Mouse (Mus musculus): ENCODE measurements around the gene Olfr462. TPM values are rescaled to one million over a fixed set of nuclear protein-coding genes. Genes with fewer than 3 reads are reported as not detected.

The Olfr462 gene
- polyA plus RNA-seq, 2 experiments = not detected

- Histone ChIP-seq H3K4me2 (replicated peaks; ENCODE audit: low read depth, low read length, severe bottlenecking) (no peak overlapping the region), H3K36me3 (ENCODE audit: control insufficient read depth, insufficient read depth, low read length) (no peaks in the 10 kb centered on the region), H3K9ac (ENCODE audit: low read depth, low read length, severe bottlenecking) (no peak overlapping the region), H3K9me3 (ENCODE audit: control insufficient read depth, low read length) (no peaks in the 10 kb centered on the region), H3K4me1 (ENCODE audit: control insufficient read depth, insufficient read depth, low read length) (peaks cover 4% of the 10 kb centered on the region; the same call in 1 of the 2 replicates), H3K27me3 (ENCODE audit: control insufficient read depth, insufficient read depth, low read length) (no peaks in the 10 kb centered on the region), H3K27ac (replicated peaks; ENCODE audit: low read depth, low read length) (no peak overlapping the region), H3K4me3 (replicated peaks; ENCODE audit: low read length) (no peak overlapping the region)
- ATAC-seq (ENCODE audit: low FRiP score, low read depth) = no peak
- no peak for DNase-seq (ENCODE audit: low spot score)
- WGBS = 77% methylated on average over 6 of the region's 6 CpGs
- no peak for TF ChIP-seq POLR2A (IDR thresholded peaks at IDR 0.05; ENCODE audit: borderline replicate concordance, extremely low read depth, insufficient read depth, insufficient read length)
Observed at GRCm38 (mm10) chr11:87847884-87848283, 44.2 kb downstream of the Olfr462 start.

- Histone ChIP-seq H3K4me2 (replicated peaks; ENCODE audit: low read depth, low read length, severe bottlenecking) (no peak overlapping the region), H3K9me3 (ENCODE audit: control insufficient read depth, low read length) (no peaks in the 10 kb centered on the region), H3K9ac (ENCODE audit: low read depth, low read length, severe bottlenecking) (no peak overlapping the region), H3K27me3 (ENCODE audit: control insufficient read depth, insufficient read depth, low read length) (no peaks in the 10 kb centered on the region), H3K27ac (replicated peaks; ENCODE audit: low read depth, low read length) (no peak overlapping the region), H3K36me3 (ENCODE audit: control insufficient read depth, insufficient read depth, low read length) (no peaks in the 10 kb centered on the region), H3K4me1 (ENCODE audit: control insufficient read depth, insufficient read depth, low read length) (no peaks in the 10 kb centered on the region), H3K4me3 (replicated peaks; ENCODE audit: low read length) (no peak overlapping the region)
- WGBS = 80% methylated on average over 12 of the region's 12 CpGs
- ATAC-seq (ENCODE audit: low FRiP score, low read depth) (no peak), DNase-seq (ENCODE audit: low spot score) (no peak)
- TF ChIP-seq POLR2A (IDR thresholded peaks at IDR 0.05; ENCODE audit: borderline replicate concordance, extremely low read depth, insufficient read depth, insufficient read length) = no peak
Observed at GRCm38 (mm10) chr11:87846968-87847600, 45.0 kb downstream of the Olfr462 start.

- Histone ChIP-seq H3K27ac (replicated peaks; ENCODE audit: low read depth, low read length) (no peak overlapping the region), H3K9me3 (ENCODE audit: control insufficient read depth, low read length) (no peaks in the 10 kb centered on the region), H3K36me3 (ENCODE audit: control insufficient read depth, insufficient read depth, low read length) (no peaks in the 10 kb centered on the region), H3K27me3 (ENCODE audit: control insufficient read depth, insufficient read depth, low read length) (no peaks in the 10 kb centered on the region), H3K4me2 (replicated peaks; ENCODE audit: low read depth, low read length, severe bottlenecking) (no peak overlapping the region), H3K4me3 (replicated peaks; ENCODE audit: low read length) (no peak overlapping the region), H3K9ac (ENCODE audit: low read depth, low read length, severe bottlenecking) (no peak overlapping the region), H3K4me1 (ENCODE audit: control insufficient read depth, insufficient read depth, low read length) (no peaks in the 10 kb centered on the region)
- WGBS = 87% methylated on average over 3 of the region's 3 CpGs
- DNase-seq (ENCODE audit: low spot score) (no peak), ATAC-seq (ENCODE audit: low FRiP score, low read depth) (no peak)
- TF ChIP-seq POLR2A (IDR thresholded peaks at IDR 0.05; ENCODE audit: borderline replicate concordance, extremely low read depth, insufficient read depth, insufficient read length) = no peak
Observed at GRCm38 (mm10) chr11:87841436-87841835, 50.6 kb downstream of the Olfr462 start.

- no peak overlapping the region for H3K4me2 ChIP-seq (replicated peaks; ENCODE audit: low read depth, low read length, severe bottlenecking)
- DNase-seq (ENCODE audit: low spot score) (no peak), ATAC-seq (ENCODE audit: low FRiP score, low read depth) (no peak)
- 67% methylated on average over 8 of the region's 8 CpGs for WGBS
- no peak for TF ChIP-seq POLR2A (IDR thresholded peaks at IDR 0.05; ENCODE audit: borderline replicate concordance, extremely low read depth, insufficient read depth, insufficient read length)
- H3K36me3 ChIP-seq (ENCODE audit: control insufficient read depth, insufficient read depth, low read length) = no peaks in the 10 kb centered on the region
- H3K27ac ChIP-seq (replicated peaks; ENCODE audit: low read depth, low read length) = no peak overlapping the region
- H3K9me3 ChIP-seq (ENCODE audit: control insufficient read depth, low read length) = no peaks in the 10 kb centered on the region
- H3K9ac ChIP-seq (ENCODE audit: low read depth, low read length, severe bottlenecking) = no peak overlapping the region
- no peak overlapping the region for H3K4me3 ChIP-seq (replicated peaks; ENCODE audit: low read length)
- no peaks in the 10 kb centered on the region for H3K4me1 ChIP-seq (ENCODE audit: control insufficient read depth, insufficient read depth, low read length)
- no peaks in the 10 kb centered on the region for H3K27me3 ChIP-seq (ENCODE audit: control insufficient read depth, insufficient read depth, low read length)
Observed at GRCm38 (mm10) chr11:87840676-87841075, 51.4 kb downstream of the Olfr462 start.

Other genes with a start within 250 kb of the Olfr462 start
- 4.7 and 4.9 TPM in 2 replicates for gene Rnf43, start 229.5 kb downstream of the Olfr462 start, polyA plus RNA-seq (2012; rRNA removed)
- 6.5 and 9.5 TPM in 2 replicates for gene Rnf43, start 229.5 kb downstream of the Olfr462 start, polyA plus RNA-seq (2014; fragmentation: Nextera tagmentation; extraction: Ambion mirVana)
- 106 and 121 TPM in 2 replicates for gene Supt4a, start 154.7 kb downstream of the Olfr462 start, polyA plus RNA-seq (2012; rRNA removed)
- 167 and 181 TPM in 2 replicates for gene Supt4a, start 154.7 kb downstream of the Olfr462 start, polyA plus RNA-seq (2014; fragmentation: Nextera tagmentation; extraction: Ambion mirVana)
- gene Tspoap1, start 131.7 kb downstream of the Olfr462 start, polyA plus RNA-seq (2012; rRNA removed) = 6.5 and 7.3 TPM in 2 replicates
- 2.2 and 2.9 TPM in 2 replicates for gene Tspoap1, start 131.7 kb downstream of the Olfr462 start, polyA plus RNA-seq (2014; fragmentation: Nextera tagmentation; extraction: Ambion mirVana)
- gene Mpo, start 98.7 kb downstream of the Olfr462 start, polyA plus RNA-seq (2012; rRNA removed) = 1.1 and 3.3 TPM in 2 replicates
- gene Mpo, start 98.7 kb downstream of the Olfr462 start, polyA plus RNA-seq (2014; fragmentation: Nextera tagmentation; extraction: Ambion mirVana) = 1.7 TPM in 2 replicates
- gene Lpo, start 64.0 kb downstream of the Olfr462 start, polyA plus RNA-seq (2012; rRNA removed) = 0.04 and 0.06 TPM in 2 replicates
- 0.07 TPM in 1 of 2 replicates, not detected in the other for gene Lpo, start 64.0 kb downstream of the Olfr462 start, polyA plus RNA-seq (2014; fragmentation: Nextera tagmentation; extraction: Ambion mirVana)
- 31.0 and 37.3 TPM in 2 replicates for gene Mks1, start 39.1 kb downstream of the Olfr462 start, polyA plus RNA-seq (2012; rRNA removed)
- 12.8 and 14.3 TPM in 2 replicates for gene Mks1, start 39.1 kb downstream of the Olfr462 start, polyA plus RNA-seq (2014; fragmentation: Nextera tagmentation; extraction: Ambion mirVana)
- 0.80 and 1.2 TPM in 2 replicates for gene Epx, start 16.7 kb downstream of the Olfr462 start, polyA plus RNA-seq (2012; rRNA removed)
- 0.40 and 1.2 TPM in 2 replicates for gene Epx, start 16.7 kb downstream of the Olfr462 start, polyA plus RNA-seq (2014; fragmentation: Nextera tagmentation; extraction: Ambion mirVana)
- gene Olfr463, start 5.1 kb upstream of the Olfr462 start, polyA plus RNA-seq (2012; rRNA removed) = not detected in 2 replicates
- not detected in 2 replicates for gene Olfr463, start 5.1 kb upstream of the Olfr462 start, polyA plus RNA-seq (2014; fragmentation: Nextera tagmentation; extraction: Ambion mirVana)
- gene Olfr464, start 28.7 kb upstream of the Olfr462 start, polyA plus RNA-seq (2012; rRNA removed) = not detected in 2 replicates
- not detected in 2 replicates for gene Olfr464, start 28.7 kb upstream of the Olfr462 start, polyA plus RNA-seq (2014; fragmentation: Nextera tagmentation; extraction: Ambion mirVana)
- 71.7 and 84.3 TPM in 2 replicates for gene Dynll2, start 95.3 kb upstream of the Olfr462 start, polyA plus RNA-seq (2012; rRNA removed)
- 12.8 and 13.7 TPM in 2 replicates for gene Dynll2, start 95.3 kb upstream of the Olfr462 start, polyA plus RNA-seq (2014; fragmentation: Nextera tagmentation; extraction: Ambion mirVana)
- gene Srsf1, start 155.1 kb upstream of the Olfr462 start, polyA plus RNA-seq (2012; rRNA removed) = 524 and 556 TPM in 2 replicates
- gene Srsf1, start 155.1 kb upstream of the Olfr462 start, polyA plus RNA-seq (2014; fragmentation: Nextera tagmentation; extraction: Ambion mirVana) = 338 and 354 TPM in 2 replicates
- gene Vezf1, start 176.0 kb upstream of the Olfr462 start, polyA plus RNA-seq (2012; rRNA removed) = 35.3 and 38.9 TPM in 2 replicates
- 42.7 and 44.1 TPM in 2 replicates for gene Vezf1, start 176.0 kb upstream of the Olfr462 start, polyA plus RNA-seq (2014; fragmentation: Nextera tagmentation; extraction: Ambion mirVana)
- 40.6 and 44.5 TPM in 2 replicates for gene Cuedc1, start 205.8 kb upstream of the Olfr462 start, polyA plus RNA-seq (2012; rRNA removed)
- 20.9 and 25.5 TPM in 2 replicates for gene Cuedc1, start 205.8 kb upstream of the Olfr462 start, polyA plus RNA-seq (2014; fragmentation: Nextera tagmentation; extraction: Ambion mirVana)